Mouse (Mus musculus): ENCODE data around the gene Plagl1. TPM values are rescaled to one million over a fixed set of nuclear protein-coding genes. Genes with fewer than 3 reads are reported as not detected.
A peak's percentile ranks its signal among the peaks of the same experiment; 100 is the strongest.

The Plagl1 gene
- polyA plus RNA-seq, 1 experiment from 2014 or later, result 237 TPM

- Histone ChIP-seq H3K9me3 (no peaks in the 10 kb centered on the region), H3K27me3 (replicated peaks) (no peaks in the 10 kb centered on the region), H3K4me1 (0 out of 2 replicates have a peak, but pooled peaks cover 4% of the 10 kb centered on the region), H3K27ac (no peak overlapping the region), H3K4me3 (replicated peaks) (peak overlapping the region; percentile 17; the same call in 1 of the 2 replicates), H3K9ac (no peak overlapping the region), H3K36me3 (no peaks in the 10 kb centered on the region), H3K4me2 (peak overlapping the region; percentile 38; the same call in 1 of the 2 replicates)
- 68% methylated on average over 3 of the region's 3 CpGs for WGBS
- ATAC-seq (ENCODE audit: insufficient read depth, low FRiP score, low read depth), result no peak
Observed at GRCm38 (mm10) chr10:13092996-13093395, 32.7 kb downstream of the Plagl1 start.

- H3K4me3 ChIP-seq (replicated peaks), result no peak overlapping the region
- ATAC-seq (ENCODE audit: insufficient read depth, low FRiP score, low read depth), result no peak
- H3K9ac ChIP-seq, result no peak overlapping the region
- H3K4me1 ChIP-seq, result peaks cover 15% of the 10 kb centered on the region; the same call in 1 of the 2 replicates
- H3K27me3 ChIP-seq (replicated peaks), result no peaks in the 10 kb centered on the region
- no peak overlapping the region for H3K4me2 ChIP-seq
- no peaks in the 10 kb centered on the region for H3K36me3 ChIP-seq
- H3K9me3 ChIP-seq, result no peaks in the 10 kb centered on the region
- WGBS, result 83% methylated on average over 1 of the region's 1 CpGs
- peak overlapping the region; percentile 33; the same call in 1 of the 2 replicates for H3K27ac ChIP-seq
Observed at GRCm38 (mm10) chr10:13098895-13099294, 38.6 kb downstream of the Plagl1 start.

GRCm38 (mm10) chr10:13100061-13100648, 39.9 kb downstream of the Plagl1 start:
- Histone ChIP-seq H3K27ac (peak overlapping the region; percentile 78), H3K36me3 (no peaks in the 10 kb centered on the region), H3K9me3 (no peaks in the 10 kb centered on the region), H3K27me3 (replicated peaks) (no peaks in the 10 kb centered on the region), H3K4me1 (peaks cover 15% of the 10 kb centered on the region; the same call in 1 of the 2 replicates), H3K4me2 (peak overlapping the region; percentile 27; the same call in 1 of the 2 replicates), H3K4me3 (replicated peaks) (no peak overlapping the region), H3K9ac (no peak overlapping the region)
- peak; percentile 91 for ATAC-seq (ENCODE audit: insufficient read depth, low FRiP score, low read depth)
- 67% methylated on average over 6 of the region's 6 CpGs for WGBS

GRCm38 (mm10) chr10:13102360-13102759, 42.1 kb downstream of the Plagl1 start:
- H3K9me3 ChIP-seq, result no peaks in the 10 kb centered on the region
- peak; percentile 28; the same call in 1 of the 2 replicates for ATAC-seq (ENCODE audit: insufficient read depth, low FRiP score, low read depth)
- H3K36me3 ChIP-seq, result no peaks in the 10 kb centered on the region
- no peak overlapping the region for H3K9ac ChIP-seq
- H3K4me1 ChIP-seq, result peaks cover 19% of the 10 kb centered on the region; the same call in 1 of the 2 replicates
- no peak overlapping the region for H3K27ac ChIP-seq
- H3K4me3 ChIP-seq (replicated peaks), result no peak overlapping the region
- WGBS, result 53% methylated on average over 4 of the region's 4 CpGs
- no peaks in the 10 kb centered on the region for H3K27me3 ChIP-seq (replicated peaks)
- H3K4me2 ChIP-seq, result no peak overlapping the region

GRCm38 (mm10) chr10:13103838-13104237, 43.5 kb downstream of the Plagl1 start:
- Histone ChIP-seq H3K27ac (no peak overlapping the region), H3K4me1 (peaks cover 24% of the 10 kb centered on the region), H3K36me3 (no peaks in the 10 kb centered on the region), H3K9ac (no peak overlapping the region), H3K9me3 (no peaks in the 10 kb centered on the region), H3K4me2 (no peak overlapping the region), H3K27me3 (replicated peaks) (no peaks in the 10 kb centered on the region), H3K4me3 (replicated peaks) (no peak overlapping the region)
- WGBS, result 67% methylated on average over 4 of the region's 4 CpGs
- ATAC-seq (ENCODE audit: insufficient read depth, low FRiP score, low read depth), result no peak

GRCm38 (mm10) chr10:13106909-13107624, 46.8 kb downstream of the Plagl1 start:
- Histone ChIP-seq H3K9me3 (no peaks in the 10 kb centered on the region), H3K9ac (no peak overlapping the region), H3K36me3 (no peaks in the 10 kb centered on the region), H3K4me2 (no peak overlapping the region), H3K27ac (peak overlapping the region; percentile 70), H3K4me1 (peaks cover 15% of the 10 kb centered on the region), H3K4me3 (replicated peaks) (no peak overlapping the region), H3K27me3 (replicated peaks) (no peaks in the 10 kb centered on the region)
- WGBS, result 46% methylated on average over 9 of the region's 9 CpGs
- ATAC-seq (ENCODE audit: insufficient read depth, low FRiP score, low read depth), result peak; percentile 67

GRCm38 (mm10) chr10:13108021-13108548, 47.8 kb downstream of the Plagl1 start:
- 38% methylated on average over 7 of the region's 7 CpGs for WGBS
- no peak for ATAC-seq (ENCODE audit: insufficient read depth, low FRiP score, low read depth)
- H3K4me2 ChIP-seq, result no peak overlapping the region
- H3K4me3 ChIP-seq (replicated peaks), result no peak overlapping the region
- no peak overlapping the region for H3K9ac ChIP-seq
- H3K27ac ChIP-seq, result peak overlapping the region; percentile 70
- no peaks in the 10 kb centered on the region for H3K36me3 ChIP-seq
- no peaks in the 10 kb centered on the region for H3K27me3 ChIP-seq (replicated peaks)
- peaks cover 18% of the 10 kb centered on the region for H3K4me1 ChIP-seq
- H3K9me3 ChIP-seq, result no peaks in the 10 kb centered on the region

GRCm38 (mm10) chr10:13108847-13109246, 48.5 kb downstream of the Plagl1 start:
- Histone ChIP-seq H3K36me3 (no peaks in the 10 kb centered on the region), H3K4me1 (peaks cover 21% of the 10 kb centered on the region), H3K27me3 (replicated peaks) (no peaks in the 10 kb centered on the region), H3K9me3 (no peaks in the 10 kb centered on the region), H3K9ac (no peak overlapping the region), H3K27ac (no peak overlapping the region), H3K4me2 (no peak overlapping the region), H3K4me3 (replicated peaks) (no peak overlapping the region)
- ATAC-seq (ENCODE audit: insufficient read depth, low FRiP score, low read depth), result no peak
- 51% methylated on average over 4 of the region's 4 CpGs for WGBS

- no peak overlapping the region for H3K4me2 ChIP-seq
- no peaks in the 10 kb centered on the region for H3K27me3 ChIP-seq (replicated peaks)
- 67% methylated on average over 1 of the region's 1 CpGs for WGBS
- H3K27ac ChIP-seq, result no peak overlapping the region
- H3K36me3 ChIP-seq, result no peaks in the 10 kb centered on the region
- H3K4me1 ChIP-seq, result peaks cover 21% of the 10 kb centered on the region
- H3K9me3 ChIP-seq, result no peaks in the 10 kb centered on the region
- no peak overlapping the region for H3K4me3 ChIP-seq (replicated peaks)
- no peak overlapping the region for H3K9ac ChIP-seq
- ATAC-seq (ENCODE audit: insufficient read depth, low FRiP score, low read depth), result no peak
Observed at GRCm38 (mm10) chr10:13109781-13110180, 49.5 kb downstream of the Plagl1 start.

GRCm38 (mm10) chr10:13112849-13113248, 52.5 kb downstream of the Plagl1 start:
- H3K9me3 ChIP-seq, result no peaks in the 10 kb centered on the region
- H3K27ac ChIP-seq, result no peak overlapping the region
- H3K4me1 ChIP-seq, result peaks cover 18% of the 10 kb centered on the region
- H3K4me3 ChIP-seq (replicated peaks), result no peak overlapping the region
- peak; percentile 56 for ATAC-seq (ENCODE audit: insufficient read depth, low FRiP score, low read depth)
- 27% methylated on average over 3 of the region's 3 CpGs for WGBS
- H3K27me3 ChIP-seq (replicated peaks), result no peaks in the 10 kb centered on the region
- no peak overlapping the region for H3K4me2 ChIP-seq
- H3K36me3 ChIP-seq, result no peaks in the 10 kb centered on the region
- no peak overlapping the region for H3K9ac ChIP-seq

- no peaks in the 10 kb centered on the region for H3K9me3 ChIP-seq
- H3K27ac ChIP-seq, result no peak overlapping the region
- 81% methylated on average over 4 of the region's 4 CpGs for WGBS
- H3K9ac ChIP-seq, result no peak overlapping the region
- no peaks in the 10 kb centered on the region for H3K27me3 ChIP-seq (replicated peaks)
- no peak for ATAC-seq (ENCODE audit: insufficient read depth, low FRiP score, low read depth)
- no peak overlapping the region for H3K4me3 ChIP-seq (replicated peaks)
- H3K36me3 ChIP-seq, result no peaks in the 10 kb centered on the region
- peaks cover 17% of the 10 kb centered on the region for H3K4me1 ChIP-seq
- H3K4me2 ChIP-seq, result no peak overlapping the region
Observed at GRCm38 (mm10) chr10:13113641-13114040, 53.3 kb downstream of the Plagl1 start.

GRCm38 (mm10) chr10:13115030-13115429, 54.7 kb downstream of the Plagl1 start:
- Histone ChIP-seq H3K9ac (no peak overlapping the region), H3K27ac (no peak overlapping the region), H3K9me3 (no peaks in the 10 kb centered on the region), H3K27me3 (replicated peaks) (no peaks in the 10 kb centered on the region), H3K4me3 (replicated peaks) (no peak overlapping the region), H3K4me1 (peaks cover 17% of the 10 kb centered on the region), H3K4me2 (no peak overlapping the region), H3K36me3 (no peaks in the 10 kb centered on the region)
- ATAC-seq (ENCODE audit: insufficient read depth, low FRiP score, low read depth), result no peak
- WGBS, result 79% methylated on average over 4 of the region's 4 CpGs

Data from stomach, embryonic 15.5 days (tissue).